Mouse (Mus musculus) forebrain, embryonic 12.5 days (tissue): Measurements from ENCODE around the gene Lyst. TPM values are rescaled to one million over a fixed set of nuclear protein-coding genes. Genes with fewer than 3 reads are reported as not detected.
A peak's percentile ranks its signal among the peaks of the same experiment; 100 is the strongest.
"Not testable (repeated sequence)": the region's sequence is repeated elsewhere in the genome, so short reads cannot be mapped to it uniquely, and the experiment has no call there.

ENCODE experiments used
- ATAC-seq: fragments of 200-750 bp; cut with Nextera tagmentation; 2 replicates; pipeline ENCODE4 v1.8.0; 2017; ENCODE audit warnings: moderate TSS enrichment; ENCODE audit not compliant: low FRiP score
- H3K27ac ChIP-seq: fragments of 300-500 bp; sonication (generic); 2 replicates; pipeline ENCODE4 v1.5.1; 2016; ENCODE audit warnings: mild to moderate bottlenecking
- H3K27me3 ChIP-seq: fragments of 300-500 bp; sonication (generic); 2 replicates; pipeline ENCODE4 v1.6.1; 2016; ENCODE audit warnings: mild to moderate bottlenecking
- H3K36me3 ChIP-seq: fragments of 300-500 bp; sonication (generic); replicated peaks from 2 replicates; pipeline ENCODE4 v1.6.1; 2016; ENCODE audit warnings: mild to moderate bottlenecking
- H3K4me1 ChIP-seq: fragments of 300-500 bp; sonication (generic); 2 replicates; pipeline ENCODE4 v1.6.1; 2016
- H3K4me2 ChIP-seq: fragments of 300-500 bp; sonication (generic); 2 replicates; pipeline ENCODE4 v1.6.1; 2016; ENCODE audit warnings: mild to moderate bottlenecking, moderate library complexity
- H3K4me3 ChIP-seq: fragments of 300-500 bp; sonication (generic); replicated peaks from 2 replicates; pipeline ENCODE4 v1.5.1; 2016; ENCODE audit warnings: mild to moderate bottlenecking
- H3K9ac ChIP-seq: fragments of 300-500 bp; sonication (generic); 2 replicates; pipeline ENCODE4 v1.6.1; 2016; ENCODE audit warnings: mild to moderate bottlenecking
- H3K9me3 ChIP-seq: fragments of 300-500 bp; sonication (generic); 2 replicates; pipeline ENCODE4 v1.6.1; 2016
- WGBS: fragments of 180-500 bp; shearing (Covaris S2); methylation state at CpG from one replicate; pipeline ENCODE4 v1.1.7; 2016; 5-methylcytosine and 5-hydroxymethylcytosine counted together
- polyA plus RNA-seq: library from polyadenylated mRNA; unstranded; fragments of >200 nt; fragmentation: Nextera tagmentation; extraction: Ambion mirVana; gene quantifications from 2 replicates; pipeline ENCODE4 v1.2.1, GENCODE M21; 2016

The Lyst gene
- polyA plus RNA-seq, 1 experiment from 2014 or later = 4.6 TPM

DNA sequence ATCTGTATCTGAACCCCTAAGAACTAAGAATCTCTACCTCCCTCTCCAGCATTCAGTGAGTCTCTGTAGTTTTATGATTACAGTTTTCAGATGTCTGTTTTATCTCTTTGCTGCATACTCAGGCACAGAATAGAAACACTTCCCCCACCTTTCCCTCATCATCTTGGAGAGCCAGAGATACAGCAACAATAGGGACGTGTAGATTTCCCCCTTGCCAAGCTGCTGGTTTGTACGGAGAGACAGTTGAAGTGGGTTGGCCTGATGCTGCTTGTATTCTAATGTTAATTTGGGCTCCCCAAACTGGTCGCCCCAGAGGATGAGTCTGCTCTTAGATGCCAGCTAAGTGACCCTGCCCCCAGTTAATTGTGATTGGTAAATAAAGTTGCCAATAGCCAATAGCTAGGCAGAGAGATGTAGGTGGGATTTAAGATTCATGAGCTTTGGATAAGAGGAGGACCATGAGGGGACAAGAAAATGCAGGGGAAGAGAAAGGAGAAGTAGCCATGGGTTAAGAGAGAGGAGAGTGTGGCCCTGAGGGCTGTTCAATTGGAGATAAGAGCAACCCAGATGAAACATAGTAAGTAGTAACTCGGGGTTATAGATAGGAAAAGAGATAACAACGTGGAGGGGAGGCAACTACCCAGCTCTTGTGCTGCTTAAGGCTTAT lies 205.1 kb downstream of the Lyst start:
- ATAC-seq = no peak
- H3K9me3 ChIP-seq = no peaks in the 10 kb centered on the region
- H3K27me3 ChIP-seq = no peaks in the 10 kb centered on the region
- no peak overlapping the region for H3K27ac ChIP-seq
- WGBS = 30% methylated on average over 5 of the region's 5 CpGs
- H3K9ac ChIP-seq = no peak overlapping the region
- no peak overlapping the region for H3K4me2 ChIP-seq
- no peaks in the 10 kb centered on the region for H3K36me3 ChIP-seq
- H3K4me1 ChIP-seq = no peaks in the 10 kb centered on the region
- no peak overlapping the region for H3K4me3 ChIP-seq

GRCm38 (mm10) chr13:13796082-13796481 lies 205.9 kb downstream of the Lyst start:
- 79% methylated on average over 1 of the region's 1 CpGs for WGBS
- no peak overlapping the region for H3K4me2 ChIP-seq
- H3K36me3 ChIP-seq = no peaks in the 10 kb centered on the region
- no peaks in the 10 kb centered on the region for H3K27me3 ChIP-seq
- H3K9me3 ChIP-seq = no peaks in the 10 kb centered on the region
- no peaks in the 10 kb centered on the region for H3K4me1 ChIP-seq
- no peak overlapping the region for H3K9ac ChIP-seq
- ATAC-seq = no peak
- H3K27ac ChIP-seq = no peak overlapping the region
- no peak overlapping the region for H3K4me3 ChIP-seq

GRCm38 (mm10) chr13:13797816-13798215 lies 207.6 kb downstream of the Lyst start:
- not testable (repeated sequence) for H3K4me3 ChIP-seq, H3K27me3 ChIP-seq, H3K9ac ChIP-seq, H3K4me1 ChIP-seq, H3K36me3 ChIP-seq, H3K9me3 ChIP-seq, H3K4me2 ChIP-seq, ATAC-seq, H3K27ac ChIP-seq
- WGBS = 94% methylated on average over 12 of the region's 12 CpGs

- no peaks in the 10 kb centered on the region for H3K9me3 ChIP-seq
- no peak overlapping the region for H3K9ac ChIP-seq
- no peak for ATAC-seq
- WGBS = 83% methylated on average over 8 of the region's 8 CpGs
- H3K27ac ChIP-seq = no peak overlapping the region
- no peaks in the 10 kb centered on the region for H3K4me1 ChIP-seq
- no peaks in the 10 kb centered on the region for H3K27me3 ChIP-seq
- H3K36me3 ChIP-seq = no peaks in the 10 kb centered on the region
- no peak overlapping the region for H3K4me2 ChIP-seq
- no peak overlapping the region for H3K4me3 ChIP-seq
Observed at GRCm38 (mm10) chr13:13798775-13799174, 208.6 kb downstream of the Lyst start.

DNA sequence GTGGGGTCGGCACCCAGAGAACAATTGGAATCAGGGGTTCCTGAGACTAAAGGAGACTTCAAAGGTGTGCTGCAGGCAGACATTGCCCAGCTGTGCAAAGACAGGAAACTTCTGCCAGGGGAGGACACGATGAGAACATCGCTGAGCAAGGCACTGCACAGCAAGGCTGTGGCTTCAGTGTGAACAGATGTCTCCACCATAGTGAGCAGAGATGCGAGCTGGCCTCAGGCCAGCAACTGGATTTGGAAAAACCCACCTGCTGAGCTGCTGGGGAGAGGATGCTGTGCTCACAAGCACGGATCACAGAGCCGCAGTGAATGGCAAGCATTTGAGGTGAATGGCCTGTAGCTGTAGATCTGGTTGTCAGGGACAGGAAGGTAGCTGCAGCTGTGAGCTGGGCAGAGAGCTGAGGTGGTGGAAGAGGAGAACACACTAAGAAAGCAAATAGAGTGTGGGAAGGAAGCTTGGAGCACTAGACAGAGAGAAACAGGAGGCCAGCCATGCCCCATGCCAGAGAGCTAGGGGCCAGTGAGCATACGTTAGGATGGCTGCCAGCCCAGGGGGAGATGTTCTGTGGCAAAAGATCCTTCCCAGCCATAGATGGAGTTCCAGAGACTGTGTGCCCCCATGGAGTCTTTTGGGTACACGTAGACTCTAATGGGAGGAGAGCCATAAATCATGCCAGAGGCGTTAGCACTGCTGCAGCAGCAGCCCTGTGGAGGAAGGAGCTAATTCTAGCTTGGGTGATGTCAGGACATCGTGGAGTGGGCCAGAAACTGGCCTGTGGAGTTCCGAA lies 218.3 kb downstream of the Lyst start:
- Histone ChIP-seq H3K4me3 (no peak overlapping the region), H3K4me2 (no peak overlapping the region), H3K27ac (no peak overlapping the region), H3K9ac (no peak overlapping the region), H3K4me1 (peaks cover 5% of the 10 kb centered on the region), H3K27me3 (no peaks in the 10 kb centered on the region; the same call in 1 of the 2 replicates), H3K9me3 (no peaks in the 10 kb centered on the region), H3K36me3 (no peaks in the 10 kb centered on the region)
- WGBS = 38% methylated on average over 11 of the region's 11 CpGs
- ATAC-seq = 0 out of 2 replicates have a peak, but pooled peaks have one; percentile 27

- Histone ChIP-seq H3K9me3 (no peaks in the 10 kb centered on the region), H3K36me3 (no peaks in the 10 kb centered on the region), H3K27ac (no peak overlapping the region), H3K4me2 (no peak overlapping the region), H3K9ac (no peak overlapping the region), H3K27me3 (no peaks in the 10 kb centered on the region; the same call in 1 of the 2 replicates), H3K4me3 (no peak overlapping the region), H3K4me1 (peaks cover 5% of the 10 kb centered on the region)
- WGBS = 84% methylated on average over 7 of the region's 7 CpGs
- no peak for ATAC-seq
Observed at GRCm38 (mm10) chr13:13810885-13811284, 220.7 kb downstream of the Lyst start.

- no peaks in the 10 kb centered on the region for H3K9me3 ChIP-seq
- H3K36me3 ChIP-seq = no peaks in the 10 kb centered on the region
- H3K27ac ChIP-seq = no peak overlapping the region
- no peak overlapping the region for H3K4me3 ChIP-seq
- no peaks in the 10 kb centered on the region for H3K4me1 ChIP-seq
- H3K4me2 ChIP-seq = no peak overlapping the region
- H3K9ac ChIP-seq = no peak overlapping the region
- 90% methylated on average over 3 of the region's 3 CpGs for WGBS
- no peaks in the 10 kb centered on the region for H3K27me3 ChIP-seq
- no peak for ATAC-seq
Observed at GRCm38 (mm10) chr13:13818696-13819095, 228.5 kb downstream of the Lyst start.

DNA sequence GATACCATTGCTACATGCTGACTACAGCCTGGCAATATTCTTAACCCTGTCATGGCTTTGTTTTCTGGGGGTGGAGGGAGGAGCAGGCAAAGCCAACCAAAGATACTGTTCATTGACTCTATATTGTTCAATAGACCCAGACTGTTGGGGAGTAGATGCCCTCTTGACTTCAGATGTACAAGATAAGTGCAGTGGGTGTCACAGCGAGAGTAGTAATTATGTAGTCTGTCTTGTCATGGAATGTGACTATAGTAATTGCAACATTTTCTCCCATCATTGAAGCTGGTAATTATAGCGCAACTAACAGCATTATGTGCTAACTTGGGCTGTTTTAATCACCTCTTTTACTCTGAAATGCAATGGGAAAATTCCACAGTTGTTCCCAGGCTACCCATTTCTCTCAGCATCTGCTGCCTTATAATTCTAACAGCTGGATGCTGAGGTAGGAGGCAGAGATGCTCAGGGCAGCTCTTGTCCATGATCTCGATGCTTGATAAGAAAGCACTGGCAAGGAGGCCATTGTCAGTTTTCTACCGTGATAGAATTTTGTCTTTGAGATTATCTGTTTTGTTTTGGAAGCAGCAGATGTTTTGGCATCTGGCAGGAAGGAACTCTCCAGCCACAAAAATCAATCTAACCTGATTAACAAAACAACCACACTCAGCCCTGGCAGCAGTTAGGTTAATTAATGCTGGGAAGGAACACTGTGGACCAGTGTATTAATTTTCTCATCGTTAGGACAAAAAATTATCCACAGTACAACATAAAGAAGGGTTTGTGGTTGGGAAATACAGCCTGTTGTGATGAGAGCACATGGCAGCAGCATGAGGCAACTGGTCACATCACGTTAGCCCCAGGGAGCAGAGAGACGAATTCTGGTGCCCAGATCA lies 230.3 kb downstream of the Lyst start:
- H3K4me1 ChIP-seq = no peaks in the 10 kb centered on the region
- H3K36me3 ChIP-seq = no peaks in the 10 kb centered on the region
- WGBS = 65% methylated on average over 7 of the region's 7 CpGs
- peak; percentile 70; the same call in 1 of the 2 replicates for ATAC-seq
- no peaks in the 10 kb centered on the region for H3K27me3 ChIP-seq
- no peaks in the 10 kb centered on the region for H3K9me3 ChIP-seq
- no peak overlapping the region for H3K4me3 ChIP-seq
- no peak overlapping the region for H3K27ac ChIP-seq
- no peak overlapping the region for H3K9ac ChIP-seq
- no peak overlapping the region for H3K4me2 ChIP-seq

DNA sequence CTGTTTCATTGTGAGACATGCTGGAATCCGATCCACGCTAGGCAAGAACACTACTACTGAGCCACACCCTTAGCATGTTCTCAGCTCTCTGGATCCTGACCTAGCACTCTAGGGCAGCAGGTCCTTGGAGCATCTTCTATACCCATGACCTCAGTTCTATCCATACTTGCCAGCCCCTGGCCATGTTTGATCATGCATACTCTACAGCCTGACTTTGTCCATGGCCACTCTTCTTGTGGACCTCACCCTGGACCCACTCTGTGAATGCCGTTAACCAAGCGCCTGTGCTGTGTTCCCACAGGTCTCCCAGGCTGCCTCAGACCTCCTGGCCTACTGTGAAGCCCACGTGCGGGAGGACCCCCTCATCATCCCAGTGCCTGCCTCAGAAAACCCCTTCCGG lies 234.7 kb downstream of the Lyst start:
- H3K4me3 ChIP-seq = no peak overlapping the region
- no peaks in the 10 kb centered on the region for H3K9me3 ChIP-seq
- H3K9ac ChIP-seq = no peak overlapping the region
- no peak overlapping the region for H3K4me2 ChIP-seq
- ATAC-seq = no peak
- 95% methylated on average over 7 of the region's 7 CpGs for WGBS
- no peaks in the 10 kb centered on the region for H3K27me3 ChIP-seq
- no peaks in the 10 kb centered on the region for H3K4me1 ChIP-seq
- H3K27ac ChIP-seq = no peak overlapping the region
- no peaks in the 10 kb centered on the region for H3K36me3 ChIP-seq

- no peaks in the 10 kb centered on the region for H3K9me3 ChIP-seq
- H3K27ac ChIP-seq = no peak overlapping the region
- ATAC-seq = no peak
- H3K27me3 ChIP-seq = no peaks in the 10 kb centered on the region
- H3K36me3 ChIP-seq = no peaks in the 10 kb centered on the region
- no peaks in the 10 kb centered on the region for H3K4me1 ChIP-seq
- no peak overlapping the region for H3K9ac ChIP-seq
- 86% methylated on average over 6 of the region's 6 CpGs for WGBS
- H3K4me3 ChIP-seq = no peak overlapping the region
- no peak overlapping the region for H3K4me2 ChIP-seq
Observed at GRCm38 (mm10) chr13:13826533-13826932, 236.3 kb downstream of the Lyst start.

DNA sequence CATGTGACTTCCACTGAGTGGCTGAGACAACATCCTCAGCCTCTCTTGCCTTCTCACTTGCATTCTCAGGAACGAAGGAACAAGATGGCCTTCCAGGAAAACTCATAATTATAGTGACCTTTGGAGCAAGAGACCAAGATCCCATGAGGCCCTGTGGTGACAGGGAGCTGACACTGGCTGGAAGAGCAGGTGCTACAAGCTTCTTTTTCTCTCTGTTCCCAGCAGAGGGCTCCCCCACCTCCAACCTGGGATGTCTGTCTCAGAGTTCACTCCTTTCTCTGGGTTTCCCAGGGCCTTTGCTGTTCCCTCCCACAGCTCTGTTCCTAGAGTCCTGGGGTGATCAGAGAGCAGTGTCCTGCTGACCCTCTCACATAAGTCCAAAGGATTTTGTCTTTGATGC lies 237.9 kb downstream of the Lyst start:
- 53% methylated on average over 1 of the region's 1 CpGs for WGBS
- no peak for ATAC-seq
- no peak overlapping the region for H3K27ac ChIP-seq

More for the DNA sequence above, 237.9 kb downstream of the Lyst start:
- Histone ChIP-seq H3K4me2 (no peak overlapping the region), H3K9me3 (no peaks in the 10 kb centered on the region), H3K4me3 (no peak overlapping the region), H3K4me1 (no peaks in the 10 kb centered on the region), H3K36me3 (no peaks in the 10 kb centered on the region), H3K27me3 (no peaks in the 10 kb centered on the region), H3K9ac (no peak overlapping the region)
